ENCODE assay signal across 37 mouse cellular contexts in genomic region chr2:130386212-130386611, GRCm38 (mm10). TPM values are rescaled to one million over a fixed set of nuclear protein-coding genes. Genes with fewer than 3 reads are reported as not detected.
"Had no signal": no experiment of that assay in that cellular context is flagged by ENCODE, and none has a peak within 500 bp of the region (broad histone marks: within the 10 kb centered on the region; RNA-seq: fewer than 3 reads in every experiment).

No protein-coding gene starts in this region.

- H3K36me3 ChIP-seq: heart, embryonic 15.5 days; hindbrain, embryonic 15.5 days had no signal

- H3K4me3 ChIP-seq: heart, adult 2 months; heart, embryonic 13.5 days; heart, embryonic 15.5 days; hindbrain, embryonic 13.5 days; hindbrain, embryonic 15.5 days; kidney, embryonic 15.5 days; layer of hippocampus, adult 2 months; left cerebral cortex, adult 2 months; limb, embryonic 10.5 days; limb, embryonic 12.5 days had no signal

- H3K9ac ChIP-seq: forebrain, postnatal 0 days; heart, embryonic 13.5 days; heart, embryonic 15.5 days; hindbrain, embryonic 13.5 days; hindbrain, embryonic 15.5 days; kidney, embryonic 15.5 days; limb, embryonic 12.5 days had no signal

- ATAC-seq: forebrain, postnatal 0 days; hindbrain, postnatal 0 days; intestine, embryonic 16.5 days had no signal

- H3K4me2 ChIP-seq: heart, embryonic 11.5 days; heart, embryonic 13.5 days; heart, embryonic 15.5 days; hindbrain, embryonic 13.5 days; hindbrain, embryonic 15.5 days; kidney, embryonic 15.5 days; limb, embryonic 12.5 days had no signal

- H3K4me1 ChIP-seq: heart, embryonic 13.5 days; heart, embryonic 15.5 days; hindbrain, embryonic 13.5 days; hindbrain, embryonic 15.5 days; limb, embryonic 12.5 days had no signal

- DNase-seq: forebrain, postnatal 0 days; gastrocnemius, postnatal 14 days; gastrocnemius, postnatal 36 days; heart, adult 2 months; heart, postnatal 14 days; heart, postnatal 36 days; kidney, adult 11 months; kidney, adult 2 months; kidney, adult 9 months; kidney, postnatal 14 days; kidney, postnatal 4 days; liver had no signal

- H3K27ac ChIP-seq: heart, adult 2 months; heart, embryonic 13.5 days; heart, embryonic 15.5 days; hindbrain, embryonic 13.5 days; hindbrain, embryonic 15.5 days; hindbrain, postnatal 0 days; kidney, embryonic 15.5 days; kidney, postnatal 0 days; layer of hippocampus, adult 2 months; left cerebral cortex, adult 2 months; limb, embryonic 10.5 days; limb, embryonic 12.5 days had no signal

- H3K9me3 ChIP-seq: heart, embryonic 13.5 days; heart, embryonic 15.5 days; hindbrain, embryonic 13.5 days; hindbrain, embryonic 15.5 days; kidney, embryonic 15.5 days; limb, embryonic 10.5 days had no signal

- H3K27me3 ChIP-seq: hindbrain, embryonic 15.5 days; kidney, embryonic 15.5 days; limb, embryonic 12.5 days had no signal

RNA-seq across cellular contexts. Expression of gene Gm28372, which starts 18.8 kb away (rescaled TPM):
- total RNA-seq: forebrain, postnatal 0 days; gastrocnemius, adult 18-20 months; gastrocnemius, adult 8-10 months; gastrocnemius, postnatal 14 days; gastrocnemius, postnatal 36 days; heart, adult 2 months; heart, postnatal 14 days; heart, postnatal 36 days; hematopoietic stem cell, adult 5-6 weeks; hindbrain, postnatal 0 days; layer of hippocampus, adult 2 months; layer of hippocampus, postnatal 10 days; layer of hippocampus, postnatal 25 days; left cerebral cortex, adult 2 months; left cerebral cortex, postnatal 14 days; left cerebral cortex, postnatal 36 days had no signal
- polyA plus RNA-seq: forebrain, postnatal 0 days; gonadal fat pad, adult 2 months; heart, adult 2 months; heart, embryonic 11.5 days; heart, embryonic 13.5 days; heart, embryonic 15.5 days; heart, postnatal 0 days; hindbrain, embryonic 11.5 days; hindbrain, embryonic 13.5 days; intestine, embryonic 14.5 days; intestine, embryonic 16.5 days; kidney, adult 2 months; kidney, embryonic 15.5 days; kidney, postnatal 0 days; limb, embryonic 10.5 days; limb, embryonic 14.5 days had no signal

RNA-seq across cellular contexts. Expression of gene 1700020A23Rik, which starts 18.8 kb away (rescaled TPM):
- total RNA-seq: forebrain, postnatal 0 days; gastrocnemius, adult 18-20 months; gastrocnemius, adult 8-10 months; gastrocnemius, postnatal 14 days; gastrocnemius, postnatal 36 days; heart, adult 2 months; heart, postnatal 14 days; heart, postnatal 36 days; hematopoietic stem cell, adult 5-6 weeks; hindbrain, postnatal 0 days; layer of hippocampus, adult 2 months; layer of hippocampus, postnatal 10 days; layer of hippocampus, postnatal 25 days; left cerebral cortex, adult 2 months; left cerebral cortex, postnatal 14 days; left cerebral cortex, postnatal 36 days had no signal
- polyA plus RNA-seq: heart, adult 2 months; heart, embryonic 11.5 days; heart, embryonic 13.5 days; heart, embryonic 15.5 days; heart, postnatal 0 days; hindbrain, embryonic 11.5 days; intestine, embryonic 14.5 days; kidney, embryonic 15.5 days; kidney, postnatal 0 days; limb, embryonic 10.5 days; limb, embryonic 12.5 days; limb, embryonic 14.5 days had no signal

RNA-seq across cellular contexts. Expression of gene Tmem239, which starts 20.1 kb away (rescaled TPM):
- total RNA-seq: forebrain, postnatal 0 days; gastrocnemius, adult 18-20 months; gastrocnemius, adult 8-10 months; gastrocnemius, postnatal 14 days; gastrocnemius, postnatal 36 days; heart, adult 2 months; heart, postnatal 14 days; heart, postnatal 36 days; hematopoietic stem cell, adult 5-6 weeks; hindbrain, postnatal 0 days; layer of hippocampus, adult 2 months; layer of hippocampus, postnatal 10 days; layer of hippocampus, postnatal 25 days; left cerebral cortex, adult 2 months; left cerebral cortex, postnatal 14 days; left cerebral cortex, postnatal 36 days had no signal
- polyA plus RNA-seq: heart, adult 2 months; heart, embryonic 11.5 days; heart, embryonic 15.5 days; heart, postnatal 0 days; hindbrain, embryonic 11.5 days; hindbrain, postnatal 0 days; intestine, embryonic 14.5 days; intestine, embryonic 16.5 days; kidney, adult 2 months; kidney, embryonic 15.5 days; kidney, postnatal 0 days; limb, embryonic 10.5 days; limb, embryonic 12.5 days; limb, embryonic 14.5 days had no signal
